Mouse (Mus musculus) heart, embryonic 16.5 days (tissue): ENCODE data around the gene Gpm6a. TPM values are rescaled to one million over a fixed set of nuclear protein-coding genes. Genes with fewer than 3 reads are reported as not detected.

Experiments used
- ATAC-seq: fragments of 200-750 bp; cut with Nextera tagmentation; replicated peaks from 2 replicates; pipeline ENCODE4 v1.8.0; 2017; ENCODE audit warnings: moderate number of reproducible peaks; ENCODE audit not compliant: insufficient read depth, low FRiP score; ENCODE audit errors: extremely low read depth
- H3K27ac ChIP-seq: fragments of 300-500 bp; sonication (generic); 2 replicates; pipeline ENCODE4 v1.5.1; 2014; ENCODE audit warnings: mild to moderate bottlenecking, low read length, control low read depth, moderate library complexity
- H3K27me3 ChIP-seq: fragments of 300-500 bp; sonication (generic); 2 replicates; pipeline ENCODE4 v1.6.1; 2014; ENCODE audit warnings: low read length, mixed read lengths; ENCODE audit not compliant: control insufficient read depth, insufficient read depth
- H3K36me3 ChIP-seq: fragments of 300-500 bp; sonication (generic); 2 replicates; pipeline ENCODE4 v1.6.1; 2014; ENCODE audit not compliant: control insufficient read depth, insufficient read depth
- H3K4me1 ChIP-seq: fragments of 300-500 bp; sonication (generic); 2 replicates; pipeline ENCODE4 v1.6.1; 2014; ENCODE audit warnings: low read length, mixed read lengths; ENCODE audit not compliant: control insufficient read depth, insufficient read depth
- H3K4me2 ChIP-seq: fragments of 300-500 bp; sonication (generic); 2 replicates; pipeline ENCODE4 v1.6.1; 2014; ENCODE audit warnings: low read depth, mild to moderate bottlenecking, control low read depth, low read length
- H3K4me3 ChIP-seq: fragments of 300-500 bp; sonication (generic); 2 replicates; pipeline ENCODE4 v1.5.1; 2014; ENCODE audit warnings: mild to moderate bottlenecking, control low read depth, low read length
- H3K9ac ChIP-seq: fragments of 300-500 bp; sonication (generic); 2 replicates; pipeline ENCODE4 v1.6.1; 2014; ENCODE audit warnings: low read length, control low read depth
- H3K9me3 ChIP-seq: fragments of 300-500 bp; sonication (generic); replicated peaks from 2 replicates; pipeline ENCODE4 v1.6.1; 2016; ENCODE audit warnings: low read length; ENCODE audit not compliant: control insufficient read depth
- WGBS: fragments of 180-500 bp; shearing (Covaris S2); extraction: QIAGEN DNeasy Blood & Tissue Kit; methylation state at CpG from one replicate; pipeline ENCODE4 v1.1.7; 2014; 5-methylcytosine and 5-hydroxymethylcytosine counted together
- polyA plus RNA-seq: library from polyadenylated mRNA; unstranded; fragments of >200 nt; fragmentation: Nextera tagmentation; extraction: Ambion mirVana; gene quantifications from 2 replicates; pipeline ENCODE4 v1.2.1, GENCODE M21; 2015

Gpm6a gene
- polyA plus RNA-seq, 1 experiment from 2014 or later = 23.1 TPM

DNA sequence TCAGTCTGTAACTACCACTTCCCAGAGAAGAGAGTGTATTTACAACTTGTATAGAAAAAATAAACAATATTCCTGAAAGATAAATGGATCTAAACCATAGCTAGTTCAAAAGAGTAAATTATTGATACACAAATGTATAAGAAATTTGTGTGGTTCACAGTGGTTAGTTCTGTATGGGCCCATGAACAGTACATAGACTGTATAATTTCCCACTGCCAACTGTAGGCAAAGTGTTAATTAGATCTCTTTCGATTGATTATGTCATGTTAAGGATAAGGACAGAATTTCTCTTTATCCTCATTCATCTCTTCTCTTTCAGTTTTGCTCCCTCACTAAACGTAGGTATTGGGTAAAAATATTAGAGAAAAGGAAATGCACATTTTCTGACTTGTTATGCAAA is 148.4 kb downstream of the Gpm6a start:
- no peak for ATAC-seq
- Histone ChIP-seq H3K27ac (no peak overlapping the region), H3K27me3 (no peaks in the 10 kb centered on the region), H3K4me2 (no peak overlapping the region), H3K4me1 (no peaks in the 10 kb centered on the region), H3K9me3 (no peaks in the 10 kb centered on the region), H3K4me3 (no peak overlapping the region), H3K36me3 (no peaks in the 10 kb centered on the region), H3K9ac (no peak overlapping the region)
- WGBS = 43% methylated on average over 2 of the region's 2 CpGs

DNA sequence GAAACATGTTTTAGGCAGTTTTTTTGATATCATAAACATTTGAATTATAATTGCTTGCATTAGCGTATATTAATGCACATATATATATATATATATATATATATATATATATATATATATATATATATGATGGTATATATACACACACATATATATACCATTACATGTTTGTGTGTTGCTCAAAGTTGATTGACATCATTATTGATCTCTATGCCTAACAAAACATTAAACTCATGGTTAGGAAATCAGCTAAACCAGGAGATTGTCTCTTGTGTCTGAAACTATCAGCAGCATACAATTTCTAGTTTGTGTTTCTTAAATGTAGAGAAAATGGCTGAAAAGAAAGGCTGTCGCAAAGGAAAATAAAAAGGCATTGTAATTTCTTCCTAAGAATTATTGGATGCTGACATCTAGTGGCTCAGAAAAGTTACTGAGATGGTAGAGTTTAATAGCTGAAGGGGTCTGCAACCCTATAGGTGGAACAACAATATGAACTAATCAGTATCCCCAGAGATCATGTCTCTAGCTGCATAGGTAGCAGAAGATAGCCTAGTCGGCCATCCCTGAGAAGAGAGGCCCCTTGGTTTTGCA is 149.3 kb downstream of the Gpm6a start:
- Histone ChIP-seq H3K9me3 (no peaks in the 10 kb centered on the region), H3K4me2 (no peak overlapping the region), H3K27me3 (no peaks in the 10 kb centered on the region), H3K36me3 (no peaks in the 10 kb centered on the region), H3K4me1 (no peaks in the 10 kb centered on the region), H3K27ac (no peak overlapping the region), H3K9ac (no peak overlapping the region), H3K4me3 (no peak overlapping the region)
- no peak for ATAC-seq
- WGBS = 49% methylated on average over 3 of the region's 3 CpGs

Other genes with a start within 250 kb of the Gpm6a start
- gene Wdr17, start 67.7 kb upstream of the Gpm6a start, polyA plus RNA-seq = 0.42 TPM in 1 of 2 replicates, not detected in the other